Mouse (Mus musculus) gastrocnemius, postnatal 25 days (tissue): ENCODE measurements around the gene Mlf2. TPM values are rescaled to one million over a fixed set of nuclear protein-coding genes. Genes with fewer than 3 reads are reported as not detected.

ENCODE experiments used
- DNase-seq: peaks from one replicate; pipeline ENCODE4 v3.0.0; 2022
- total RNA-seq, 2 experiments: library from RNA; stranded (reverse); gene quantifications; 1 replicate in 1 of 2; 2 replicates in 1 of 2; pipeline ENCODE4 v1.2.3; 2021

Mlf2 gene
- total RNA-seq, 2 experiments from 2014 or later: 207 to 210 TPM

GRCm38 (mm10) chr6:124932314-124932695, 1.1 kb downstream of the Mlf2 start:
- no peak for DNase-seq

- no peak for DNase-seq
Measured at GRCm38 (mm10) chr6:124933127-124933526, 1.9 kb downstream of the Mlf2 start.

GRCm38 (mm10) chr6:124934670-124935069, 3.5 kb downstream of the Mlf2 start:
- no peak for DNase-seq

GRCm38 (mm10) chr6:124936681-124937080, 5.5 kb downstream of the Mlf2 start:
- no peak for DNase-seq

- DNase-seq: no peak
Measured at GRCm38 (mm10) chr6:124937493-124937892, 6.3 kb downstream of the Mlf2 start.

GRCm38 (mm10) chr6:124938554-124938953, 7.4 kb downstream of the Mlf2 start:
- DNase-seq: no peak

GRCm38 (mm10) chr6:124941679-124942078, 10.5 kb downstream of the Mlf2 start:
- no peak for DNase-seq

GRCm38 (mm10) chr6:124943526-124943925, 12.3 kb downstream of the Mlf2 start:
- no peak for DNase-seq

GRCm38 (mm10) chr6:124953991-124954715, 23.0 kb downstream of the Mlf2 start:
- DNase-seq: no peak

GRCm38 (mm10) chr6:124955212-124955611, 24.0 kb downstream of the Mlf2 start:
- no peak for DNase-seq

GRCm38 (mm10) chr6:124958127-124958526, 26.9 kb downstream of the Mlf2 start:
- no peak for DNase-seq

- no peak for DNase-seq
Measured at GRCm38 (mm10) chr6:124959960-124960359, 28.8 kb downstream of the Mlf2 start.

- no peak for DNase-seq
Measured at GRCm38 (mm10) chr6:124961021-124961420, 29.8 kb downstream of the Mlf2 start.

- no peak for DNase-seq
Measured at GRCm38 (mm10) chr6:124964638-124965037, 33.5 kb downstream of the Mlf2 start.

- peak; percentile 96 for DNase-seq
Measured at GRCm38 (mm10) chr6:124965088-124965719, 34.0 kb downstream of the Mlf2 start, which contains the start of gene Cops7a. Cops7a (minus strand) TSS chr6:124965538.

GRCm38 (mm10) chr6:124965747-124966146, 34.6 kb downstream of the Mlf2 start:
- no peak for DNase-seq

- DNase-seq: no peak
Measured at GRCm38 (mm10) chr6:124966466-124967118, 35.4 kb downstream of the Mlf2 start.

GRCm38 (mm10) chr6:124967766-124968165, 36.6 kb downstream of the Mlf2 start:
- DNase-seq: no peak

Other genes starting within 250 kb of the Mlf2 start
- 10 to 100 TPM; 53.8 to 58.9 TPM for gene Emg1, start 219.2 kb upstream of the Mlf2 start, total RNA-seq
- 100 to 1,000 TPM; 157 TPM for gene Phb2, start 219.1 kb upstream of the Mlf2 start, total RNA-seq
- 1 to 10 TPM; 1.5 to 2.2 TPM for gene Ptpn6, start 192.7 kb upstream of the Mlf2 start, total RNA-seq
- 100 to 1,000 TPM; 163 to 167 TPM for gene Grcc10, start 190.0 kb upstream of the Mlf2 start, total RNA-seq
- 1 to 10 TPM in 1 of 2 experiments, not detected in 1; 2.2 TPM for gene Gm45234, start 175.4 kb upstream of the Mlf2 start, total RNA-seq
- gene Atn1, start 174.9 kb upstream of the Mlf2 start, total RNA-seq: 10 to 100 TPM; 31.8 to 32.4 TPM
- 1 to 10 TPM; 2.1 to 3.0 TPM for gene Eno2, start 161.7 kb upstream of the Mlf2 start, total RNA-seq
- gene Lrrc23, start 151.7 kb upstream of the Mlf2 start, total RNA-seq: under 1 TPM in 1 of 2 experiments, not detected in 1; 0.18 TPM
- gene Spsb2, start 122.7 kb upstream of the Mlf2 start, total RNA-seq: 1 to 10 TPM; 2.7 to 3.2 TPM
- gene Tpi1, start 117.1 kb upstream of the Mlf2 start, total RNA-seq: 1,000 to 10,000 TPM; 2,445 to 2,599 TPM
- 10 to 100 TPM; 42.1 to 44.0 TPM for gene Usp5, start 101.9 kb upstream of the Mlf2 start, total RNA-seq
- 1 to 10 TPM; 1.2 TPM for gene Cdca3, start 101.8 kb upstream of the Mlf2 start, total RNA-seq
- gene Gnb3, start 91.1 kb upstream of the Mlf2 start, total RNA-seq: 1 to 10 TPM; 1.6 to 1.7 TPM
- gene P3h3, start 73.6 kb upstream of the Mlf2 start, total RNA-seq: 1 to 10 TPM; 8.2 to 9.3 TPM
- gene Gpr162, start 67.4 kb upstream of the Mlf2 start, total RNA-seq: under 1 TPM; 0.23 to 0.32 TPM
- gene Cd4, start 43.2 kb upstream of the Mlf2 start, total RNA-seq: 1 to 10 TPM in 1 of 2 experiments, not detected in 1; 1.2 TPM
- gene Lag3, start 19.7 kb upstream of the Mlf2 start, total RNA-seq: under 1 TPM in 1 of 2 experiments, not detected in 1; 0.51 TPM
- gene Ptms, start 11.3 kb upstream of the Mlf2 start, total RNA-seq: 100 to 1,000 TPM; 126 to 152 TPM
- 10 to 100 TPM; 96.2 to 99.0 TPM for gene Cops7a, start 34.2 kb downstream of the Mlf2 start, total RNA-seq
- not detected for gene Pianp, start 65.3 kb downstream of the Mlf2 start, total RNA-seq
- 10 to 100 TPM; 18.5 to 19.3 TPM for gene Zfp384, start 77.8 kb downstream of the Mlf2 start, total RNA-seq
- gene Ing4, start 108.4 kb downstream of the Mlf2 start, total RNA-seq: 10 to 100 TPM; 24.2 to 29.1 TPM
- 1 to 10 TPM; 1.1 to 1.9 TPM for gene Acrbp, start 118.3 kb downstream of the Mlf2 start, total RNA-seq
- gene Lpar5, start 136.5 kb downstream of the Mlf2 start, total RNA-seq: not detected
- gene Chd4, start 164.6 kb downstream of the Mlf2 start, total RNA-seq: 10 to 100 TPM; 67.8 to 72.6 TPM
- 10 to 100 TPM; 14.6 to 18.6 TPM for gene Nop2, start 200.5 kb downstream of the Mlf2 start, total RNA-seq
- 10 to 100 TPM; 12.4 to 15.3 TPM for gene Iffo1, start 213.9 kb downstream of the Mlf2 start, total RNA-seq
- over 10,000 TPM; 11,297 to 11,631 TPM for gene Gapdh, start 235.1 kb downstream of the Mlf2 start, total RNA-seq